Mouse (Mus musculus): ENCODE measurements around the gene Nlk. TPM values are rescaled to one million over a fixed set of nuclear protein-coding genes. Genes with fewer than 3 reads are reported as not detected.

Nlk gene
- polyA plus RNA-seq, 1 experiment from 2014 or later, result 13.4 TPM

DNA sequence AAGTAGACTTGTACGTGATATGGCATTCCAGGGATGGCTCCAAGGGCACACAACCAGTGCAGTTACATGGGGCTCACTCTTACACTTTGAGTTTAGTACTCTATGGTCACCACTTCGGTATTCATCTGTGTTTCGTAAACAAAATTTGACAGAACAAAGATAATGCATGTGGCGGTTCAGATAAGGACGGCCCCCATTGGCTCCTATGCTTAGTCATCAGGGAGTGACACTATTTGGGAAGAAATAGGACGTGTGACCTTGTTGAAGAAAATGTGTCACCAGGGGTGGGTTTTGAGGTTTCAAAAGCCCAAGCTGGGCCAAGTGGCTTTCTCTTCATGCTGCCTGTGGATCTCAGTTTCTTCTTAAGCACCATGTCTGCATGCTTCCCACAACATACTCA lies 35.4 kb upstream of the Nlk start:
- Histone ChIP-seq H3K4me2 (replicated peaks; ENCODE audit: low read depth, low read length) (no peak overlapping the region), H3K27ac (ENCODE audit: low read length) (no peak overlapping the region), H3K4me1 (ENCODE audit: control insufficient read depth, insufficient read depth, low read length) (no peaks in the 10 kb centered on the region), H3K36me3 (ENCODE audit: control insufficient read depth, insufficient read depth, low read length) (no peaks in the 10 kb centered on the region), H3K27me3 (ENCODE audit: control insufficient read depth, insufficient read depth, low read length) (no peaks in the 10 kb centered on the region), H3K9ac (replicated peaks; ENCODE audit: low read depth, low read length) (no peak overlapping the region), H3K4me3 (ENCODE audit: low read depth, low read length) (no peak overlapping the region), H3K9me3 (ENCODE audit: control insufficient read depth, low read depth, low read length) (no peaks in the 10 kb centered on the region)
- ATAC-seq (ENCODE audit: insufficient number of reproducible peaks, insufficient read depth, low FRiP score, low read depth), result no peak
- WGBS, result 77% methylated on average over 6 of the region's 6 CpGs

DNA sequence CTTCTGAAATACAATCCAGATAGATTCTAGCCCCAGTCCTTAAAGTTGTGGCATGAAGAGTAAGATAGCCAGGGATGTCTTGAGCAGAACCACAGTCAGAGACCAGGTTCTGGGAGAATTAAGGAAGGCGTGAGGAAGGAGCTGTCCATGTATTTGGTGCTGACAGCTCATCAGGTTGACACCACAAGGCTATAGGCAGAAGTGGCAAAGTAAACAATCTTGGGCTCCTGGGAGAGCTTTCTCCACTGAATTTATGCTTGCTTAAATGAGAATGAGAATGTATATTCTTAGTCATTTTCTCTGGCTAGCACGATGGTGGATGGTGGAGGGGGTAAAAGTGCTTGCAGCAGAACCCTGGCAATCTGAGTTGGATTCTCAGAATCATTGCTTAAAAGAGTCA lies 33.7 kb upstream of the Nlk start:
- H3K9me3 ChIP-seq (ENCODE audit: control insufficient read depth, low read depth, low read length), result no peaks in the 10 kb centered on the region
- no peak for ATAC-seq (ENCODE audit: insufficient number of reproducible peaks, insufficient read depth, low FRiP score, low read depth)
- H3K4me2 ChIP-seq (replicated peaks; ENCODE audit: low read depth, low read length), result no peak overlapping the region
- 16% methylated on average over 2 of the region's 2 CpGs for WGBS
- no peaks in the 10 kb centered on the region for H3K4me1 ChIP-seq (ENCODE audit: control insufficient read depth, insufficient read depth, low read length)
- H3K9ac ChIP-seq (replicated peaks; ENCODE audit: low read depth, low read length), result no peak overlapping the region
- H3K27ac ChIP-seq (ENCODE audit: low read length), result no peak overlapping the region
- H3K27me3 ChIP-seq (ENCODE audit: control insufficient read depth, insufficient read depth, low read length), result no peaks in the 10 kb centered on the region
- no peaks in the 10 kb centered on the region for H3K36me3 ChIP-seq (ENCODE audit: control insufficient read depth, insufficient read depth, low read length)
- no peak overlapping the region for H3K4me3 ChIP-seq (ENCODE audit: low read depth, low read length)

DNA sequence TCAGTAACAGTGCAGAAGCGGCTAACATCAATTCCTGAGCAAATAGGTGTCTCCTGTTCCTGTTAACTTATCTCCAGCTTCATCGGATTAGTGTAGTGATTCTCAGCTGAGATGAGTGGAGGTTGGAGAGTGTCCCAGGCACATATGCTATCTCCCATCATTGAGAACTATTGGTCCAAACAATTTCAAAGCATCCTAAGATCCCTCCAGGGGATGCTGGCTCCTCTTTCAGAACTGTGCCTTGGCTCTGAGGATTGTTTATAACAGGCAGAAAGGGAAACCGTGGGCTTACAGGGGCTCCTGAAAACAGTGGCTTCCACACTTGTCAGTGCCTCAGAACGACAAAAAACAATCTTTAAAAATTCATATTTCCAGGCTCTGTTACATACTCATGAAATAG lies 30.9 kb upstream of the Nlk start:
- no peak overlapping the region for H3K4me3 ChIP-seq (ENCODE audit: low read depth, low read length)
- H3K4me1 ChIP-seq (ENCODE audit: control insufficient read depth, insufficient read depth, low read length), result no peaks in the 10 kb centered on the region
- no peak overlapping the region for H3K9ac ChIP-seq (replicated peaks; ENCODE audit: low read depth, low read length)
- no peak overlapping the region for H3K27ac ChIP-seq (ENCODE audit: low read length)
- H3K4me2 ChIP-seq (replicated peaks; ENCODE audit: low read depth, low read length), result no peak overlapping the region
- H3K27me3 ChIP-seq (ENCODE audit: control insufficient read depth, insufficient read depth, low read length), result no peaks in the 10 kb centered on the region
- ATAC-seq (ENCODE audit: insufficient number of reproducible peaks, insufficient read depth, low FRiP score, low read depth), result no peak
- WGBS, result 69% methylated on average over 4 of the region's 4 CpGs
- H3K9me3 ChIP-seq (ENCODE audit: control insufficient read depth, low read depth, low read length), result no peaks in the 10 kb centered on the region
- H3K36me3 ChIP-seq (ENCODE audit: control insufficient read depth, insufficient read depth, low read length), result no peaks in the 10 kb centered on the region

DNA sequence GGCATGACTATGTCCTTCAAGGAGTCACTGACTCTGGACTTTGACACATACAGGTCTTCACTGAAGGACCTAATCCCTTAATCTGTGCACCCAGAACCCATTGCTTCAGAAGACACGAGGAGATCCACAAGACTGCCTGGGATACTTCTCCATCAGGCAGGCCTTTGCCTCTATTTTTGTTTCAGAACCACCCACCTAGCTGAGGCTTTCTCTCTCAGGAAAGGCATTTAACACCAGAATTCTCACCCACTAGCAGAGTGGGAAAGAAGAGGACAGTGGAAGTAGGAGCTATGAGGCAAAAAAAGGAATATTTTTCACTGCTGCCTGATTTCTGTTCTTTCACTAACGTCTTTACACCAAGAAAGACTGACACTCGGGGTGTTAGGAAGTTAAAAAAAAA lies 29.2 kb upstream of the Nlk start:
- Histone ChIP-seq H3K27ac (ENCODE audit: low read length) (no peak overlapping the region), H3K27me3 (ENCODE audit: control insufficient read depth, insufficient read depth, low read length) (no peaks in the 10 kb centered on the region), H3K4me1 (ENCODE audit: control insufficient read depth, insufficient read depth, low read length) (no peaks in the 10 kb centered on the region), H3K4me2 (replicated peaks; ENCODE audit: low read depth, low read length) (no peak overlapping the region), H3K9me3 (ENCODE audit: control insufficient read depth, low read depth, low read length) (no peaks in the 10 kb centered on the region), H3K9ac (replicated peaks; ENCODE audit: low read depth, low read length) (no peak overlapping the region), H3K36me3 (ENCODE audit: control insufficient read depth, insufficient read depth, low read length) (no peaks in the 10 kb centered on the region), H3K4me3 (ENCODE audit: low read depth, low read length) (no peak overlapping the region)
- no peak for ATAC-seq (ENCODE audit: insufficient number of reproducible peaks, insufficient read depth, low FRiP score, low read depth)
- WGBS, result 82% methylated on average over 3 of the region's 3 CpGs

DNA sequence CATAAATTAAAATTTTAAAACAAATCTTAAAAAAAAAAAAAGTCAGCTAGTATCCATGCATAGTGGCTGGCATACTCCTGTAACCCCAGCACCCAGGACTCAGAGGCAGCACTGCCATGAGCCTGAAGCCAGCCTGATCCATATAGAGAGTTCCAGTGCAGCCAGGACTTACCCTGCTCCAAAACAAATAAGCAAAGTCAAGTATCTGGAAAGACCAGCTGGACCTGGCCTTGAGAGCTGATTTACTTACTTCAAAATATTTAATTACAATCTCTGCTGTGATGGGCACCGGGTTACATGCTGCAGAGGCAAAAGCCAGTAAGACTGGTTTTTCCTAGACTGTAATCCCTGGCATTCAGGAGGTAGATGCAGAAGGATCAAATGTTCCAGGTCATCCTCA lies 27.6 kb upstream of the Nlk start:
- H3K27ac ChIP-seq (ENCODE audit: low read length), result no peak overlapping the region
- H3K4me2 ChIP-seq (replicated peaks; ENCODE audit: low read depth, low read length), result no peak overlapping the region
- H3K27me3 ChIP-seq (ENCODE audit: control insufficient read depth, insufficient read depth, low read length), result no peaks in the 10 kb centered on the region
- WGBS, result 67% methylated on average over 1 of the region's 1 CpGs
- no peak overlapping the region for H3K4me3 ChIP-seq (ENCODE audit: low read depth, low read length)
- H3K36me3 ChIP-seq (ENCODE audit: control insufficient read depth, insufficient read depth, low read length), result no peaks in the 10 kb centered on the region
- ATAC-seq (ENCODE audit: insufficient number of reproducible peaks, insufficient read depth, low FRiP score, low read depth), result no peak
- no peaks in the 10 kb centered on the region for H3K4me1 ChIP-seq (ENCODE audit: control insufficient read depth, insufficient read depth, low read length)
- no peaks in the 10 kb centered on the region for H3K9me3 ChIP-seq (ENCODE audit: control insufficient read depth, low read depth, low read length)
- H3K9ac ChIP-seq (replicated peaks; ENCODE audit: low read depth, low read length), result no peak overlapping the region

DNA sequence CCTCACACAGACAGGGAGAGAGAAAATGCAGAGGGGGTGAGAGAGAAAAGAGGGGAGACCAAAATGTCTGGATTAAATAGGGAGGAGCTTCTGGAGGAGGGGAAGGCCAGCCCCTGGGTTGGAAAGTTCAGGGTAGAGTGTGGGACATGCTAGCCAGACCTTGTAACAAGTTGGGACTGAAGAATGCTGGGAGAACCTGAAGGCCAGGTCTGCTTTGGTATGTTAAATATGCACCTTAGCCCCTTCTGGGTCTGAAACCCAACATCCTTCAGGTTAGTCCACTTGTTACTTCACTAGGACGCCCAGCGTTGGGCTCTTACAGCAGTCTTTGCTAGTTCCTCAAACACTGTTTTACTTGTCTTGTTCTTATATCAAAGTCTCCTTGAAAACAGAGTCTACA lies 24.2 kb upstream of the Nlk start:
- Histone ChIP-seq H3K27me3 (ENCODE audit: control insufficient read depth, insufficient read depth, low read length) (no peaks in the 10 kb centered on the region), H3K4me2 (replicated peaks; ENCODE audit: low read depth, low read length) (no peak overlapping the region), H3K27ac (ENCODE audit: low read length) (no peak overlapping the region), H3K36me3 (ENCODE audit: control insufficient read depth, insufficient read depth, low read length) (no peaks in the 10 kb centered on the region), H3K9ac (replicated peaks; ENCODE audit: low read depth, low read length) (no peak overlapping the region), H3K4me1 (ENCODE audit: control insufficient read depth, insufficient read depth, low read length) (no peaks in the 10 kb centered on the region), H3K4me3 (ENCODE audit: low read depth, low read length) (no peak overlapping the region), H3K9me3 (ENCODE audit: control insufficient read depth, low read depth, low read length) (no peaks in the 10 kb centered on the region)
- no peak for ATAC-seq (ENCODE audit: insufficient number of reproducible peaks, insufficient read depth, low FRiP score, low read depth)
- 72% methylated on average over 2 of the region's 2 CpGs for WGBS

DNA sequence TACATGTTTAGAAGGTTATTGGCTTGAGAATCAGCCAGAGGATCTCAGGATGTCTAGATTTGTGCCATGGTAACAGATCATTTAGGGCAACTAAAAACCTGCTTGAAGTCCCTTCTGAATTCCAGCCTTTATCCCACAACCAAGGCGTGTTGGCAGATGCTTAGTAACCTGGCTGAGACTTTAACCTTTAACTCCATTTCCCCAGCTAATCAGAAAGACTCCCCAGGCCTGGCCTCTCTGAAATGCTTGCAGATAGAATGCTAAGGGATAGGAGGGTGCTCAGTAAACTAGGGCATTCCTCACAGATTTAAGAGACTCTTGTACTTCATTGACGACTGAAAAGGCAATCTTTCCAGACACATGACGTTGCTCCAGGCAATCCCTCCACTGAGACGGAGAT lies 20.5 kb upstream of the Nlk start:
- 58% methylated on average over 4 of the region's 4 CpGs for WGBS
- no peak overlapping the region for H3K4me3 ChIP-seq (ENCODE audit: low read depth, low read length)
- H3K9me3 ChIP-seq (ENCODE audit: control insufficient read depth, low read depth, low read length), result no peaks in the 10 kb centered on the region
- no peak overlapping the region for H3K9ac ChIP-seq (replicated peaks; ENCODE audit: low read depth, low read length)
- no peaks in the 10 kb centered on the region for H3K36me3 ChIP-seq (ENCODE audit: control insufficient read depth, insufficient read depth, low read length)
- H3K4me1 ChIP-seq (ENCODE audit: control insufficient read depth, insufficient read depth, low read length), result no peaks in the 10 kb centered on the region
- no peak overlapping the region for H3K27ac ChIP-seq (ENCODE audit: low read length)
- no peaks in the 10 kb centered on the region for H3K27me3 ChIP-seq (ENCODE audit: control insufficient read depth, insufficient read depth, low read length)
- ATAC-seq (ENCODE audit: insufficient number of reproducible peaks, insufficient read depth, low FRiP score, low read depth), result no peak
- no peak overlapping the region for H3K4me2 ChIP-seq (replicated peaks; ENCODE audit: low read depth, low read length)

DNA sequence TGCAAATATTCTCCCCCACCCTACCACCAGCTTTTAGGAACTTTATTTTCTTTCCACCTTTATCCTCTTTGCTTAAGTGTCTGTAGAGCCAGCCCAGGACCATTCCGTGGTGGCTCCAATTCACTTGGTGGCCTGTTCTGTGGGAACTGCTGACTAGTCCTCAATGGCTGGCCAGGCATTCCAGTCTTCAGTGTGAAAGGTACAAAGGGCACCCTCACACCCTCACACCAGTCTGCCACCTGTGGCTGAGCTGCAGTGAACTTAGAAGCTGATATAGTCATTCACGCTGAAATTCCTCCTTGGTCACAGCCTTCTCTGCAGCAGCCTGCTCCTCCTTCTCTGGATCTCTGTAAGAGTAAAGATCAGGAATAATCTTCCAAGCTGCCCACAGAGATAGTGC lies 11.5 kb upstream of the Nlk start:
- no peak for ATAC-seq (ENCODE audit: insufficient number of reproducible peaks, insufficient read depth, low FRiP score, low read depth)

DNA sequence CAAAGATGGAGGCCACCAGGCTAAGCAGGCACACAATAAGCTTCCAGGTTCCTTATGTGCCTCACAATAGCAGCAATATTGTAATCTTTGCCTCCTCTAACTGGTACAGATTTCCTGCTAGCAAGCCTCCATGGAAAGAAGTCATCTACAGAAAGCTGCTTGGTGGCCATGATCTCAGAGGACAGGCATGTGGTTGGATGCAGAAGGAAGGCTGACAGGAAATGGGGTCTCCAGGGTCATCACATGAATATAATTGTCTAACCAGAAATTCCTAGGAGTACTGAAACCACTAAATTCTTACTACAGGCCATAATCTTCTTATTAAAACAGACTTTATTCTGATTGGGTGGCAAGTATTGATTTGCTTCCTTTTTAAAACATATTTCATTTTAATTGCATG lies 8.9 kb upstream of the Nlk start:
- Histone ChIP-seq H3K27me3 (ENCODE audit: control insufficient read depth, insufficient read depth, low read length) (no peaks in the 10 kb centered on the region), H3K4me3 (ENCODE audit: low read depth, low read length) (no peak overlapping the region), H3K36me3 (ENCODE audit: control insufficient read depth, insufficient read depth, low read length) (no peaks in the 10 kb centered on the region), H3K27ac (ENCODE audit: low read length) (no peak overlapping the region), H3K9me3 (ENCODE audit: control insufficient read depth, low read depth, low read length) (no peaks in the 10 kb centered on the region), H3K4me2 (replicated peaks; ENCODE audit: low read depth, low read length) (no peak overlapping the region), H3K4me1 (ENCODE audit: control insufficient read depth, insufficient read depth, low read length) (no peaks in the 10 kb centered on the region), H3K9ac (replicated peaks; ENCODE audit: low read depth, low read length) (no peak overlapping the region)
- no peak for ATAC-seq (ENCODE audit: insufficient number of reproducible peaks, insufficient read depth, low FRiP score, low read depth)

More for the DNA sequence above, 11.5 kb upstream of the Nlk start:
- Histone ChIP-seq H3K4me3 (ENCODE audit: low read depth, low read length) (no peak overlapping the region), H3K9me3 (ENCODE audit: control insufficient read depth, low read depth, low read length) (no peaks in the 10 kb centered on the region), H3K27me3 (ENCODE audit: control insufficient read depth, insufficient read depth, low read length) (no peaks in the 10 kb centered on the region), H3K27ac (ENCODE audit: low read length) (no peak overlapping the region), H3K36me3 (ENCODE audit: control insufficient read depth, insufficient read depth, low read length) (no peaks in the 10 kb centered on the region), H3K4me2 (replicated peaks; ENCODE audit: low read depth, low read length) (no peak overlapping the region), H3K9ac (replicated peaks; ENCODE audit: low read depth, low read length) (no peak overlapping the region), H3K4me1 (ENCODE audit: control insufficient read depth, insufficient read depth, low read length) (no peaks in the 10 kb centered on the region)
- 72% methylated on average over 2 of the region's 2 CpGs for WGBS

All from stomach, embryonic 14.5 days (tissue).